Mouse (Mus musculus) C2C12 (cell line): ENCODE measurements around the gene March7. TPM values are rescaled to one million over a fixed set of nuclear protein-coding genes. Genes with fewer than 3 reads are reported as not detected.

Experiments used
- H3K27me3 ChIP-seq: one replicate; pipeline ENCODE4 v1.6.1; 2011; ENCODE audit not compliant: control insufficient read depth, insufficient read depth, insufficient read length
- H3K36me3 ChIP-seq: one replicate; pipeline ENCODE4 v1.6.1; 2011; ENCODE audit not compliant: control insufficient read depth, insufficient read depth
- H3K4me3 ChIP-seq: one replicate; pipeline ENCODE4 v1.5.1; 2011; ENCODE audit warnings: mild to moderate bottlenecking, control low read depth; ENCODE audit not compliant: poor library complexity, insufficient read depth, severe bottlenecking
- H3K79me2 ChIP-seq: one replicate; pipeline ENCODE4 v1.6.1; 2011; ENCODE audit not compliant: control insufficient read depth, insufficient read depth
- H3K79me3 ChIP-seq: one replicate; pipeline ENCODE4 v1.6.1; 2011; ENCODE audit warnings: low read depth, control low read depth
- H3ac ChIP-seq: one replicate; pipeline ENCODE3; 2011; ENCODE audit warnings: low read depth; ENCODE audit not compliant: control insufficient read depth, insufficient read length
- CEBPB ChIP-seq: IDR thresholded peaks from one replicate; pipeline ENCODE4 v1.6.1; 2011; ENCODE audit warnings: low read depth, mild to moderate bottlenecking, control low read depth, moderate library complexity
- CTCF ChIP-seq: IDR thresholded peaks from one replicate; pipeline ENCODE4 v1.5.1; 2011; ENCODE audit not compliant: control insufficient read depth, insufficient read depth, insufficient read length
- FOSL1 ChIP-seq: IDR thresholded peaks from one replicate; pipeline ENCODE4 v1.8.0; 2011; ENCODE audit warnings: mild to moderate bottlenecking, low read length; ENCODE audit not compliant: poor library complexity, insufficient read depth, severe bottlenecking
- MAX ChIP-seq: IDR thresholded peaks from one replicate; pipeline ENCODE4 v1.6.1; 2011; ENCODE audit warnings: mild to moderate bottlenecking, control low read depth
- MYOD1 ChIP-seq: IDR thresholded peaks from one replicate; pipeline ENCODE4 v1.6.1; 2011; ENCODE audit warnings: low read depth; ENCODE audit not compliant: control insufficient read depth, insufficient read length
- MYOG ChIP-seq: IDR thresholded peaks from one replicate; pipeline ENCODE4 v1.6.1; 2011; ENCODE audit not compliant: control insufficient read depth, insufficient read length; ENCODE audit errors: extremely low read depth
- USF1 ChIP-seq: IDR thresholded peaks from one replicate; pipeline ENCODE4 v1.6.1; 2011; ENCODE audit warnings: low read depth, mild to moderate bottlenecking, control low read depth, moderate library complexity
- polyA plus RNA-seq: library from polyadenylated mRNA; unstranded; fragments of >200 nt; fragmentation: generic; extraction: Trizol; gene quantifications from one replicate; pipeline ENCODE4 v1.2.1, GENCODE M21; 2012; ENCODE audit warnings: missing spikeins

Gene March7
- polyA plus RNA-seq, 1 experiment, result 6.0 TPM

DNA sequence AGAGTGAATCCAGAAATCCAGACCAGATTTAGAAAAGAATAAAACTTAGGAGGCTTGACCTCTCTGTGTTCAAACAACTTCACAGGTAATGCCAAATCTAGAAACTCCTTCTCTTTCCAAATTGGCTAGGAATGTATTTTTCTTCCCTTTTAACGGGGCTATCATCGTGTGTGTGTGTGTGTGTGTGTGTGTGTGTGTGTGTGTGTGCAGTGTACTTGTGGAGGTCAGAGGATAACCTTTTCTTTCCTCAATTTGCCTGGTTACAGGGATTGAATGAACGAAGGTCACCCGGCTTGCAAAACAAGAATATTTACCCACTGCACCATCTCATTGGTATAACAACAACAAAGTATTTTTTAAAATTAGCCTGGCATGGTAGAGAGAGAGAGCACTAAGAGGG is 72.9 kb downstream of the March7 start:
- no peaks in the 10 kb centered on the region for H3K27me3 ChIP-seq

DNA sequence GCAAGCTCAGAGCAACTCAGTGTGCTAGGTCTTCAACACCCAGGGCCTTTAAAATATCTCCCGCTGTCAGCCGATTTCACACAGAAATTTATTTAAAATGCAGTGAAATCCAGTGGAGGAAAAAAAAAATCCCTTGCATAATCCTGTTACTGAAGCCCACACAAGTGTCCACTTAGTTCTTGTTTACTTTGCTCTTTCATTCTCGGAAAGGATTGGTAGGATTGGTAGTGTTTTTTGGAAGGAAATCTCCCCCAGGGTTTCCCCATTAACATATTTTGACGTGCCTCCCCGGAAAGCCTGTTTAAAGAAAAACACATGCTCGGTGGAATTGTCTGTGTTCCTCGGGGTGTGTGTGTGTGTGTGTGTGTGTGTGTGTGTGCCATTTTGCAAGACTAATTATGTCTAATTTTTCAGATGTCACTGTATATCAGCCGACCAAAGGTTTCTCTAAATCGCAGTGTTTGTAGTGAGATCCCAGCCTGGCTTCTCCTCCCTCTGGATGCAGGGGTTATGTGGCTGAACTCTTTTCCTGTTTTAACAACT is 73.6 kb downstream of the March7 start:
- Histone ChIP-seq H3K4me3 (no peak overlapping the region), H3K79me2 (no peaks in the 10 kb centered on the region), H3K27me3 (no peaks in the 10 kb centered on the region), H3K79me3 (no peaks in the 10 kb centered on the region), H3K36me3 (no peaks in the 10 kb centered on the region), H3ac (no peak overlapping the region)
- TF ChIP-seq MAX (no peak), FOSL1 (no peak), MYOD1 (no peak), CTCF (no peak)

More for the DNA sequence above, 72.9 kb downstream of the March7 start:
- TF ChIP-seq FOSL1 (no peak), USF1 (no peak), MYOG (no peak), CTCF (no peak), CEBPB (no peak), MYOD1 (no peak), MAX (no peak)
- no peaks in the 10 kb centered on the region for H3K36me3 ChIP-seq
- H3ac ChIP-seq, result no peak overlapping the region
- no peaks in the 10 kb centered on the region for H3K79me3 ChIP-seq
- H3K4me3 ChIP-seq, result no peak overlapping the region
- no peaks in the 10 kb centered on the region for H3K79me2 ChIP-seq

DNA sequence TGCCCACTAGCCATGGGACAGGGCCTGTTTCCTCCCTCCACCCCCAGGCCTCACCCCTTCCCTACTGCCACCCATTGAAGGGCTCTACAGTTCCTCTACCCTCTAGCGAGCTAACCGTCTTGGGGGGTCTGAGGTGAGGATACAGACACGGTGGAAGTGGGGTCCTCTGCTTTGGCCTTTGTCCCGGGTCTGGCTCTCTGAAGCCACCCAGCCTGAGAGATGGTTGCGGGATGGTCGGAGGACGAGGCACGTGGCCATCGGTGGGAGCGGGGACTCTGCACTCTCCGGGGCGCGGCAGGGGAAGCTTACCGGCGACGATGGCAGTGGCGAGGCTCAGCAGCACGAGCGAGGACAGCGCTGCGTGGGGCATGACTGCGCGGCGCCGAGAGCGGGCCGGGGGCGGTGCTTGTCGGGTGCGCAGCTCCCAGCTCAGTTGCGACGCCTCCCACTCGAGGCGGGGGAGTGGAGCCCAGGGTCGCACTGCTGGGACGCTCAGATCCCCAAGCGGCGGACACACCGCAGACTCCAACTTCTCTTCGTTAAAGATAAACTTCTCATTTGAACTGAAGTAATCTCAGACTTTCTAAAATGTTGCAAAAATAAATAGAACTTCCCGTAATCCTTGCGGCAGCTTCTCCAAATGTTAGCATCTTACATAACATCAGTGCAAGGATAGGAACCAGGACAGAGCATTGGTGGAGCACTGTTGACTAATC is 74.2 kb downstream of the March7 start:
- Histone ChIP-seq H3K27me3 (no peaks in the 10 kb centered on the region), H3K36me3 (no peaks in the 10 kb centered on the region), H3K79me3 (no peaks in the 10 kb centered on the region), H3K4me3 (no peak overlapping the region), H3ac (no peak overlapping the region), H3K79me2 (no peaks in the 10 kb centered on the region)
- TF ChIP-seq MYOD1 (no peak), USF1 (no peak), CEBPB (no peak), MYOG (no peak), CTCF (no peak), MAX (no peak), FOSL1 (no peak)

- no peaks in the 10 kb centered on the region for H3K79me2 ChIP-seq
- H3K36me3 ChIP-seq, result no peaks in the 10 kb centered on the region
- H3K4me3 ChIP-seq, result no peak within 1 kb of the TSS
- H3K27me3 ChIP-seq, result no peaks in the 10 kb centered on the region
- no peak within 1 kb of the TSS for H3ac ChIP-seq
- TF ChIP-seq CEBPB, result no peak
- no peak for TF ChIP-seq MYOD1
- no peak for TF ChIP-seq MYOG
- no peak for TF ChIP-seq CTCF
- TF ChIP-seq USF1, result no peak
- TF ChIP-seq FOSL1, result no peak
- TF ChIP-seq MAX, result no peak
- no peaks in the 10 kb centered on the region for H3K79me3 ChIP-seq
Measured at GRCm38 (mm10) chr2:60284467-60284821, 74.8 kb downstream of the March7 start, which contains the start of gene Cd302. Gene Cd302 (minus strand): TSS chr2:60284488.

GRCm38 (mm10) chr2:60285107-60285617 is 75.5 kb downstream of the March7 start:
- Histone ChIP-seq H3K79me3 (no peaks in the 10 kb centered on the region), H3ac (no peak overlapping the region), H3K79me2 (no peaks in the 10 kb centered on the region), H3K4me3 (no peak overlapping the region), H3K36me3 (no peaks in the 10 kb centered on the region), H3K27me3 (no peaks in the 10 kb centered on the region)
- TF ChIP-seq FOSL1, result no peak
- no peak for TF ChIP-seq CEBPB
- no peak for TF ChIP-seq MAX
- TF ChIP-seq MYOG, result no peak
- TF ChIP-seq MYOD1, result no peak
- no peak for TF ChIP-seq USF1
- TF ChIP-seq CTCF, result no peak
